Mouse (Mus musculus) intestine, embryonic 14.5 days (tissue): Measurements from ENCODE around the gene Svs3a. TPM values are rescaled to one million over a fixed set of nuclear protein-coding genes. Genes with fewer than 3 reads are reported as not detected.
"Not testable (repeated sequence)": the region's sequence is repeated elsewhere in the genome, so short reads cannot be mapped to it uniquely, and the experiment has no call there.

ENCODE experiments used
- ATAC-seq: fragments of 200-750 bp; cut with Nextera tagmentation; replicated peaks from 2 replicates; pipeline ENCODE4 v1.8.0; 2017; ENCODE audit warnings: low read depth, moderate number of reproducible peaks, moderate TSS enrichment, moderate library complexity; ENCODE audit not compliant: low FRiP score, low TSS enrichment
- DNase-seq: peaks from one replicate; pipeline ENCODE4 v3.0.0-alpha.2; 2018; ENCODE audit warnings: low spot score
- H3K27ac ChIP-seq: fragments of 300-500 bp; sonication (generic); 2 replicates; pipeline ENCODE4 v1.5.1; 2014; ENCODE audit warnings: low read depth, mild to moderate bottlenecking, control low read depth
- H3K27me3 ChIP-seq: fragments of 300-500 bp; sonication (generic); replicated peaks from 2 replicates; pipeline ENCODE4 v1.6.1; 2014; ENCODE audit warnings: low read length, control low read depth; ENCODE audit not compliant: control insufficient read depth, insufficient read depth
- H3K36me3 ChIP-seq: fragments of 300-500 bp; sonication (generic); 2 replicates; pipeline ENCODE4 v1.6.1; 2014; ENCODE audit warnings: low read length, control low read depth; ENCODE audit not compliant: control insufficient read depth, insufficient read depth
- H3K4me1 ChIP-seq: fragments of 300-500 bp; sonication (generic); replicated peaks from 2 replicates; pipeline ENCODE4 v1.6.1; 2014; ENCODE audit warnings: low read length, control low read depth, mixed read lengths; ENCODE audit not compliant: control insufficient read depth, insufficient read depth
- H3K4me2 ChIP-seq: fragments of 300-500 bp; sonication (generic); 2 replicates; pipeline ENCODE4 v1.6.1; 2014; ENCODE audit warnings: low read length
- H3K4me3 ChIP-seq: fragments of 300-500 bp; sonication (generic); 2 replicates; pipeline ENCODE4 v1.5.1; 2014; ENCODE audit warnings: low read depth, low read length, control low read depth, mixed read lengths
- H3K9ac ChIP-seq: fragments of 300-500 bp; sonication (generic); 2 replicates; pipeline ENCODE4 v1.6.1; 2014; ENCODE audit warnings: mild to moderate bottlenecking, low read length
- H3K9me3 ChIP-seq: fragments of 300-500 bp; sonication (generic); 2 replicates; pipeline ENCODE4 v1.6.1; 2016; ENCODE audit warnings: low read length, control low read depth; ENCODE audit not compliant: control insufficient read depth
- WGBS: fragments of 180-500 bp; shearing (Covaris S2); extraction: QIAGEN DNeasy Blood & Tissue Kit; methylation state at CpG from one replicate; pipeline ENCODE4 v1.1.7; 2014; 5-methylcytosine and 5-hydroxymethylcytosine counted together
- polyA plus RNA-seq: library from polyadenylated mRNA; unstranded; fragments of >200 nt; fragmentation: Nextera tagmentation; extraction: Ambion mirVana; gene quantifications from 2 replicates; pipeline ENCODE4 v1.2.1, GENCODE M21; 2014

The Svs3a gene
- polyA plus RNA-seq = not detected in 2 replicates

DNA sequence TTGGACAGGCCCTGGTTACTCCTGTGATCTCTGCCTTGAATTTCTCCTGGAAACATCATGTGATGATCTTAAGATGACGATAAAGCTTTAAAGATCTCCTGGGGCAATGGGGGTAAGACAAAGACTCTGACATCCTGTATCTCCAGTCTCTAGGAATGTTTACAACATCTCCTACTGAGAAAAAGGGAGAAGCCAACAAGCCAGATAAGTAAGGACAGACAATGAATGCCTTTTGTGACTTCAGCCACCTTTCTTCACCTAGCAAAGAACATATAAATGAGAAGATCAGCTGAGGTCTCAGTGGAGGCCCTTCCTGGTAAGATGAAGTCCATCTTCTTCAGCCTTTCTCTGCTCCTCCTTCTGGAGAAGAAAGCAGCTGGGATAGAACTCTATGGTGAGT is at the start of gene Svs3a:
Svs3a (plus strand) TSS at position 301 of the 400 bp plus-strand sequence.
- H3K4me3 ChIP-seq, H3K9me3 ChIP-seq, DNase-seq, H3K9ac ChIP-seq, H3K4me1 ChIP-seq, H3K4me2 ChIP-seq, H3K27me3 ChIP-seq, ATAC-seq, H3K27ac ChIP-seq, H3K36me3 ChIP-seq: not testable (repeated sequence)
- WGBS = 74% methylated on average over 1 of the region's 1 CpGs

DNA sequence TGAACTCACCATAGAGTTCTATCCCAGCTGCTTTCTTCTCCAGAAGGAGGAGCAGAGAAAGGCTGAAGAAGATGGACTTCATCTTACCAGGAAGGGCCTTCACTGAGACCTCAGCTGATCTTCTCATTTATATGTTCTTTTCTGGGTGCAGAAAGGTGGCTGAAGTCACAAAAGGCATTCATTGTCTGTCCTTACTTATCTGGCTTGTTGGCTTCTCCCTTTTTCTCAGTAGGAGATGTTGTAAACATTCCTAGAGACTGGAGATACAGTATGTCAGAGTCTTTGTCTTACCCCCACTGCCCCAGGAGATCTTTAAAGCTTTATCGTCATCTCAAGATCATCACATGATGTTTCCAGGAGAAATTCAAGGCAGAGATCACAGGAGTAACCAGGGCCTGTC is 32.5 kb upstream of the Svs3a start, which contains the start of gene Svs3b:
Svs3b (minus strand) TSS at position 101 of the 400 bp plus-strand sequence.
- not testable (repeated sequence) for H3K9ac ChIP-seq, H3K9me3 ChIP-seq
- 70% methylated on average over 1 of the region's 1 CpGs for WGBS

DNA sequence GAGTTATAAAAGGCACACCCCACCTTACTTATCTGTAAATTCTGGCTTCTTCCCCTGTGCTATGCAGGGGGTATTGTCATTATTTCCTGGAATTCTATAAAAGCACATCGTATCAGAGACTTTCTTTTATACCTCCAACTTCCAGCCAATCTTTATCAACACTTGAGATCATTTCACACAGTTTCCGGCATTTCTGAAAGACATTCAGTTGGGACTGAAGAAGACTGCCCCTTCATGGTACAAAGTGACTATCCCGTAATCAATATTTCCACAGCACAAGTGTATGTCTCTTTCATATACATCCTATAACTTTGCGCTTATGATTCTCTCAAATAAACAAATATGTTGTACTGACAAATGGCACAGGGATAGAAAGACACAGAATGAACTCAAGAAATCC is 10.7 kb upstream of the Svs3a start, which contains the start of gene Svs4:
Svs4 (minus strand) TSS at position 101 of the 400 bp plus-strand sequence.
- H3K9ac ChIP-seq = no peak within 1 kb of the TSS

More for the DNA sequence above, 32.5 kb upstream of the Svs3a start, which contains the start of gene Svs3b:
- not testable (repeated sequence) for DNase-seq, H3K4me3 ChIP-seq, H3K27ac ChIP-seq, H3K4me1 ChIP-seq, H3K36me3 ChIP-seq, H3K27me3 ChIP-seq, H3K4me2 ChIP-seq, ATAC-seq

DNA sequence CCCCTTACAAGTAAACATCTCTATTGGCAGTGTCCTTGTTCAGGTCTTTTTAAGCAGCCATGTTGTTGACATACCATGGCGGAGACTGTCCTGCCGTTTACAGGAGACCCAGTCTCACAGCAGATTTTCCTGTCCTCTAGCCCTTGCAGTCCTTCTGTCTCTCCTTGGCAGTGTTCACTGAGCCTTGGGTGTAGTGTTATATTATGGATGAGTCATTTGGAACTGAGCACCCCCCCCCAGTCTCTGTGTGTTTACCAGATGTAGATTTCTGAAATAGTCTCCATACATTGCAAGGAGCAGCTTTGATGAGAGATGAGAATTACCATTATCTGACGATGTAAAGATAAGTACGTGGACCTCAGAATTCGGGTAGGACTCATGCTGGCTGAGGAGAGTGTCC is 23.5 kb downstream of the Svs3a start:
- WGBS = 85% methylated on average over 5 of the region's 5 CpGs
- no peak for ATAC-seq

More for the DNA sequence above, 10.7 kb upstream of the Svs3a start, which contains the start of gene Svs4:
- DNase-seq = no peak
- Histone ChIP-seq H3K27me3 (no peaks in the 10 kb centered on the region), H3K4me2 (no peak within 1 kb of the TSS), H3K4me3 (no peak within 1 kb of the TSS), H3K9me3 (no peaks in the 10 kb centered on the region), H3K27ac (no peak within 1 kb of the TSS), H3K36me3 (no peaks in the 10 kb centered on the region), H3K4me1 (no peaks in the 10 kb centered on the region)
- no peak for ATAC-seq
- 93% methylated on average over 4 of the region's 4 CpGs for WGBS

DNA sequence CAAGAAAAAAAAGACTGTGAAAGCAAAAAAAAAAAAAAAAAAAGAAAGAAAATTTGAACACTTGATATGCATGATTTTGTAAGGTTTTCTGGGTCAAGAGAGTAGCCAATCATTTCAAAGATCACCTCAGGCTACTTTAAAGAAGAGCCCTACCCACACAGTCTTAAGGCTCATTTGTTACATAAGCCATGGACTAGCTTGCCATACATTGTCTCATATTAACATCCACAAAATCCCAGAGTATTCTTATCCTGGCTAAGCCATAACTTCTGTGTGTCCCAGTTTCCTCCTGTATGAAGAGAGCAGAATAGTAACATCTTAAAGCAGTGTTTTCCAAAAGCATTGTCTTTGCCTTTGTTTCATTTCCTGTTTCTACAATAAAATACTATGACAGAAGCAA is 26.4 kb downstream of the Svs3a start:
- ATAC-seq, H3K9ac ChIP-seq, DNase-seq: not testable (repeated sequence)

More for the DNA sequence above, 23.5 kb downstream of the Svs3a start:
- Histone ChIP-seq H3K9me3 (no peaks in the 10 kb centered on the region), H3K9ac (no peak overlapping the region), H3K27me3 (no peaks in the 10 kb centered on the region), H3K36me3 (no peaks in the 10 kb centered on the region), H3K27ac (no peak overlapping the region), H3K4me1 (no peaks in the 10 kb centered on the region), H3K4me2 (no peak overlapping the region), H3K4me3 (no peak overlapping the region)
- no peak for DNase-seq

DNA sequence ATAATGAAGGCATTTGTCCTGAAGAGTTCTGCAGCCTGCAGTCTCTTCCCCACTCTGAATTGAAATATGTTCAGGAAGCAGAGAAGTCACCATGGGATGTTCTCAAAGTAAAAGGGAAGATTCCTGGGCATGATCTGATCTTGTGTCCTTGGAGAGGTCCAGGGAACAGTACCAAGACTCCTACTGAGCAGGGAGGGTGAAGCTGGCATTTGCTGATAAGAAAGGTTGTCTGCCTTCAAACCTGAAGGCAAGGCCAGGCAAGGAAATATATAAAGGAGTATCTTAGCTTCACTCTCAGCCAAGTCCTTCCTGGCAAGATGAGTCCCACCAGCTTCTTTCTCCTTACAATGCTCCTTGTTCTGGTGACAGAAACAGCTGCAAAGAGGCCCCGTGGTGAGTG is 27.4 kb downstream of the Svs3a start, which contains the start of gene Svs6:
Svs6 (plus strand) TSS at position 301 of the 400 bp plus-strand sequence.
- not testable (repeated sequence) for ATAC-seq, H3K4me1 ChIP-seq, H3K4me2 ChIP-seq, H3K27ac ChIP-seq, H3K36me3 ChIP-seq, H3K4me3 ChIP-seq, H3K9me3 ChIP-seq, H3K27me3 ChIP-seq, H3K9ac ChIP-seq, DNase-seq
- 83% methylated on average over 1 of the region's 1 CpGs for WGBS

More for the DNA sequence above, 26.4 kb downstream of the Svs3a start:
- not testable (repeated sequence) for H3K4me3 ChIP-seq, H3K27ac ChIP-seq, H3K9me3 ChIP-seq, H3K36me3 ChIP-seq, H3K4me2 ChIP-seq, H3K27me3 ChIP-seq, H3K4me1 ChIP-seq

DNA sequence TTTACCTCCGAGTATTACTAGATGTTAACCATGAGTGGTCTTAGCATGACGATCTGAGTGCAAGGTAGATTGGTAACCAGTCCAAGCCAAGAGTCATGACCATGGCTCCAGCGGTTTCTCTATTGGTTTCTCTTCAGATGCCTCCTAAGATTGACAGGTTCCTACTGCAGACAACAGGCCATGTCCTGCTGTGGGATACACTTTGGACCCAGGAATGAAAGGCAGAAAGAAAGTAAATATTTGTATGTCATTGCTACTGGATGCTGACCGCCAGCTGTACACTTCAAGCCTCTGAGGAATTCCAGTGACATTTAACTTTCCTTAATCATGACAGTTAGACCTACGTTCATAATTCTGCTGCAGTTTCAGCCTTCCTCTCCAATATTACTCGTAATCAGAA is 31.9 kb downstream of the Svs3a start:
- DNase-seq (no peak), ATAC-seq (no peak)
- no peaks in the 10 kb centered on the region for H3K36me3 ChIP-seq
- no peak overlapping the region for H3K27ac ChIP-seq
- H3K9ac ChIP-seq = no peak overlapping the region
- H3K9me3 ChIP-seq = no peaks in the 10 kb centered on the region
- H3K27me3 ChIP-seq = no peaks in the 10 kb centered on the region
- no peak overlapping the region for H3K4me3 ChIP-seq
- H3K4me2 ChIP-seq = no peak overlapping the region
- WGBS = 81% methylated on average over 6 of the region's 6 CpGs
- H3K4me1 ChIP-seq = no peaks in the 10 kb centered on the region

DNA sequence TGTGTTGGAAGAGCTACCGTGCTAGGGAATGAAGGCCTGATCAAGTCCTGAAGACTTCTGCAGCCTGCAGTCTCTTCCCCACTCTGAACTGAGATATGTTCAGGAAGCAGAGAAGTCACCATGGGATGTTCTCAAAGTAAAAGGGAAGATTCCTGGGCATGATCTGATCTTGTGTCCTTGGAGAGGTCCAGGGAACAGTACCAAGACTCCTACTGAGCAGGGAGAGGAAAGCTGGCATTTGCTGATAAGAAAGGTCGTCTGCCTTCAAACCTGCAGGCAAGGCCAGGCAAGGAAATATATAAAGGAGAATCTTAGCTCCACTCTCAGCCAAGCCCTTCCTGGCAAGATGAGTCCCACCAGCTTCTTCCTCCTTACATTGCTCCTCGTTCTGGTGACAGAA is 43.4 kb downstream of the Svs3a start, which contains the start of gene Svs5:
Svs5 (plus strand) TSS at position 301 of the 400 bp plus-strand sequence.
- H3K9ac ChIP-seq, H3K27me3 ChIP-seq, H3K36me3 ChIP-seq, H3K9me3 ChIP-seq, H3K4me1 ChIP-seq, H3K4me2 ChIP-seq, H3K27ac ChIP-seq, DNase-seq, H3K4me3 ChIP-seq, ATAC-seq: not testable (repeated sequence)
- 69% methylated on average over 3 of the region's 3 CpGs for WGBS
